Comparison of ENCODE assay signal across 50 mouse cellular contexts in the genomic region with DNA sequence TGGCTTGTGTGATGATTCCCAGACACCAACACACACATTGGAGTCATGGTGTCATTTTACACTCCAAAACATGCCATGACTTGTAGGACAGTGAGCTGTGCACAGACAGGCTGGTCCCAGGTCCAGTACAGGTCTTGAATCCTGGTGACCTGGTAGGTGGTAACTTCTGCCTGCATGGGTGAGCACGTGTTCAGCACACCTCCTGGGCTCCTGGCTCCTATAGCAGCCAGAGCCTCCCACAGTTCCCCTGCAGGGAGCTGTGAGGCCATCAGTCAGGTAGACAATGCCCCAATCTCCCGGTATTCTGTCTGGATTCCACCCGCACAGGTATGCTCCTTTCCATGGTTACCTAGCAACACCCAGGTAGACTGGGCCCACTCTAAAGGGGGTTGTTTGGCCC. TPM values are rescaled to one million over a fixed set of nuclear protein-coding genes. Genes with fewer than 3 reads are reported as not detected.
"Had no signal": no experiment of that assay in that cellular context is flagged by ENCODE, and none has a peak within 500 bp of the region (broad histone marks: within the 10 kb centered on the region; RNA-seq: fewer than 3 reads in every experiment).

No protein-coding gene starts in this region.

- H3K9ac ChIP-seq: heart, embryonic 12.5 days; heart, embryonic 13.5 days; heart, embryonic 15.5 days; hindbrain, embryonic 13.5 days; hindbrain, embryonic 14.5 days; hindbrain, embryonic 15.5 days; intestine, embryonic 15.5 days; kidney, embryonic 15.5 days had no signal

- H3K27me3 ChIP-seq: heart, embryonic 12.5 days; heart, embryonic 13.5 days; heart, embryonic 15.5 days; hindbrain, embryonic 13.5 days; hindbrain, embryonic 15.5 days; intestine, embryonic 15.5 days; kidney, embryonic 15.5 days had no signal

- H3K27ac ChIP-seq: heart, embryonic 13.5 days; heart, embryonic 15.5 days; hindbrain, embryonic 10.5 days; hindbrain, embryonic 13.5 days; hindbrain, embryonic 14.5 days; hindbrain, embryonic 15.5 days; hindbrain, postnatal 0 days; intestine, embryonic 15.5 days; kidney, embryonic 15.5 days; kidney, postnatal 0 days; layer of hippocampus, adult 2 months; left cerebral cortex, adult 2 months had no signal

- H3K4me1 ChIP-seq: heart, embryonic 12.5 days; heart, embryonic 13.5 days; heart, embryonic 15.5 days; hindbrain, embryonic 10.5 days; hindbrain, embryonic 13.5 days; hindbrain, embryonic 15.5 days; intestine, embryonic 15.5 days; kidney, embryonic 15.5 days had no signal

- ATAC-seq: hindbrain, embryonic 16.5 days; hindbrain, postnatal 0 days; inflammation-experienced regulatory T-cells, adult 6 months; intestine, embryonic 15.5 days; intestine, embryonic 16.5 days; intestine, postnatal 0 days had no signal

- H3K4me2 ChIP-seq: heart, embryonic 11.5 days; heart, embryonic 12.5 days; heart, embryonic 13.5 days; heart, embryonic 15.5 days; hindbrain, embryonic 13.5 days; hindbrain, embryonic 14.5 days; hindbrain, embryonic 15.5 days; intestine, embryonic 15.5 days; kidney, embryonic 15.5 days had no signal

- DNase-seq: heart, postnatal 10 days; heart, postnatal 14 days; heart, postnatal 36 days; kidney, adult 11 months; kidney, adult 18-20 months; kidney, adult 2 months; kidney, adult 8-10 months; kidney, adult 9 months; kidney, postnatal 10 days; kidney, postnatal 14 days; kidney, postnatal 25 days; kidney, postnatal 36 days; kidney, postnatal 4 days; layer of hippocampus, adult 9-11 months; layer of hippocampus, postnatal 36 days had no signal

- H3K4me3 ChIP-seq: heart, embryonic 12.5 days; heart, embryonic 13.5 days; heart, embryonic 15.5 days; hindbrain, embryonic 10.5 days; hindbrain, embryonic 13.5 days; hindbrain, embryonic 15.5 days; intestine, embryonic 15.5 days; kidney, embryonic 15.5 days; layer of hippocampus, adult 2 months; left cerebral cortex, adult 2 months had no signal

- H3K36me3 ChIP-seq: heart, embryonic 12.5 days; heart, embryonic 13.5 days; heart, embryonic 15.5 days; hindbrain, embryonic 10.5 days; hindbrain, embryonic 13.5 days; hindbrain, embryonic 15.5 days; intestine, embryonic 15.5 days; kidney, embryonic 15.5 days had no signal

- H3K9me3 ChIP-seq: heart, embryonic 12.5 days; heart, embryonic 13.5 days; heart, embryonic 15.5 days; hindbrain, embryonic 10.5 days; hindbrain, embryonic 13.5 days; hindbrain, embryonic 15.5 days; intestine, embryonic 15.5 days; kidney, embryonic 15.5 days had no signal

RNA-seq across cellular contexts. Expression of a gene that starts 6.9 kb away (rescaled TPM):
- total RNA-seq: heart, postnatal 10 days; heart, postnatal 14 days; heart, postnatal 25 days; heart, postnatal 36 days; hindbrain, postnatal 0 days; layer of hippocampus, adult 18-20 months; layer of hippocampus, adult 2 months; layer of hippocampus, adult 8-10 months; layer of hippocampus, postnatal 10 days; layer of hippocampus, postnatal 14 days; layer of hippocampus, postnatal 25 days; layer of hippocampus, postnatal 36 days; left cerebral cortex, adult 18-20 months; left cerebral cortex, adult 2 months; left cerebral cortex, adult 8-10 months had no signal
- polyA plus RNA-seq: heart, embryonic 11.5 days; heart, embryonic 12.5 days; heart, embryonic 13.5 days; heart, embryonic 14.5 days; heart, embryonic 15.5 days; heart, embryonic 16.5 days; heart, postnatal 0 days; hindbrain, embryonic 10.5 days; hindbrain, embryonic 11.5 days; hindbrain, embryonic 13.5 days; hindbrain, embryonic 14.5 days; hindbrain, embryonic 15.5 days; hindbrain, embryonic 16.5 days; hindbrain, postnatal 0 days; inflammation-experienced regulatory T-cells, adult 6 months; intestine, embryonic 14.5 days; intestine, postnatal 0 days; kidney, adult 2 months; kidney, embryonic 14.5 days; kidney, embryonic 15.5 days; kidney, embryonic 16.5 days; kidney, postnatal 0 days; large intestine, adult 2 months had no signal

RNA-seq across cellular contexts. Expression of a gene that starts 46.1 kb away (rescaled TPM):
- total RNA-seq: hematopoietic stem cell, adult 5-6 weeks had no signal

RNA-seq across cellular contexts. Expression of a gene that starts 46.7 kb away (rescaled TPM):
- total RNA-seq: heart, postnatal 10 days; heart, postnatal 14 days; heart, postnatal 25 days; heart, postnatal 36 days; hematopoietic stem cell, adult 5-6 weeks; hindbrain, postnatal 0 days; layer of hippocampus, adult 18-20 months; layer of hippocampus, adult 2 months; layer of hippocampus, adult 8-10 months; layer of hippocampus, postnatal 10 days; layer of hippocampus, postnatal 14 days; layer of hippocampus, postnatal 25 days; layer of hippocampus, postnatal 36 days; left cerebral cortex, adult 18-20 months; left cerebral cortex, adult 2 months; left cerebral cortex, adult 8-10 months had no signal
- polyA plus RNA-seq: heart, embryonic 11.5 days; heart, embryonic 12.5 days; heart, embryonic 13.5 days; heart, embryonic 14.5 days; heart, embryonic 15.5 days; heart, embryonic 16.5 days; heart, postnatal 0 days; hindbrain, embryonic 10.5 days; hindbrain, embryonic 11.5 days; hindbrain, embryonic 13.5 days; hindbrain, embryonic 14.5 days; hindbrain, embryonic 15.5 days; hindbrain, embryonic 16.5 days; hindbrain, postnatal 0 days; inflammation-experienced regulatory T-cells, adult 6 months; intestine, embryonic 14.5 days; intestine, embryonic 15.5 days; intestine, embryonic 16.5 days; intestine, postnatal 0 days; kidney, adult 2 months; kidney, embryonic 14.5 days; kidney, embryonic 15.5 days; kidney, embryonic 16.5 days; kidney, postnatal 0 days; large intestine, adult 2 months had no signal
